Mouse (Mus musculus) hematopoietic multipotent progenitor cell, adult 10-12 weeks (in vitro differentiated cells): ENCODE results near the gene 1700042G07Rik. TPM values are rescaled to one million over a fixed set of nuclear protein-coding genes. Genes with fewer than 3 reads are reported as not detected.

Experiments
- polyA plus RNA-seq: library from polyadenylated mRNA; stranded (reverse); fragments of >175 nt; gene quantifications from 2 replicates; pipeline ENCODE4 v1.2.3, GENCODE M21; 2012; ENCODE audit warnings: low replicate concordance

Gene 1700042G07Rik
- not detected in 2 replicates for polyA plus RNA-seq

DNA sequence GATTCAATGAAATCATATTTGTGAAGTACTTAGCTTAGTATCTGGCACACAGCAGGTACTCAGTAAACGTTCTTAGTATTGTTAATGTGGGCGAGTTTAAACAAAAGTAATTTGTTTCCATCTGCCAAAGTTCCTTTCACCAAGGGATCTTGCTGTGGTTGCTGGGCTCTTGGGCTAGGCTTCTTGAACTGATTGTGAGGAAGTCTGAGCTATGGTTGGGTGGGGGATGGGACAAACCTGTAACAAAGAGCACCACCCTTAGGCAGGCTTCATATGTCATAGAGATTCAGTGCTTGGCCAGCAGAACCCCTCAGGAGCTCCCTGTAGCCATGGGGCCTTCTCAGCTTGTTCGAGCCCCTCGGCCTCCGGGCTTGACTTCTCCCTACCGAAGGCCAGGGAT, at the start of gene 1700042G07Rik, which contains the start of gene Gm49337:
TSS of gene 1700042G07Rik (plus strand) at position 301 of the 400 bp plus-strand sequence.
TSS of gene Gm49337 (plus strand) at position 313 of the 400 bp plus-strand sequence.

DNA sequence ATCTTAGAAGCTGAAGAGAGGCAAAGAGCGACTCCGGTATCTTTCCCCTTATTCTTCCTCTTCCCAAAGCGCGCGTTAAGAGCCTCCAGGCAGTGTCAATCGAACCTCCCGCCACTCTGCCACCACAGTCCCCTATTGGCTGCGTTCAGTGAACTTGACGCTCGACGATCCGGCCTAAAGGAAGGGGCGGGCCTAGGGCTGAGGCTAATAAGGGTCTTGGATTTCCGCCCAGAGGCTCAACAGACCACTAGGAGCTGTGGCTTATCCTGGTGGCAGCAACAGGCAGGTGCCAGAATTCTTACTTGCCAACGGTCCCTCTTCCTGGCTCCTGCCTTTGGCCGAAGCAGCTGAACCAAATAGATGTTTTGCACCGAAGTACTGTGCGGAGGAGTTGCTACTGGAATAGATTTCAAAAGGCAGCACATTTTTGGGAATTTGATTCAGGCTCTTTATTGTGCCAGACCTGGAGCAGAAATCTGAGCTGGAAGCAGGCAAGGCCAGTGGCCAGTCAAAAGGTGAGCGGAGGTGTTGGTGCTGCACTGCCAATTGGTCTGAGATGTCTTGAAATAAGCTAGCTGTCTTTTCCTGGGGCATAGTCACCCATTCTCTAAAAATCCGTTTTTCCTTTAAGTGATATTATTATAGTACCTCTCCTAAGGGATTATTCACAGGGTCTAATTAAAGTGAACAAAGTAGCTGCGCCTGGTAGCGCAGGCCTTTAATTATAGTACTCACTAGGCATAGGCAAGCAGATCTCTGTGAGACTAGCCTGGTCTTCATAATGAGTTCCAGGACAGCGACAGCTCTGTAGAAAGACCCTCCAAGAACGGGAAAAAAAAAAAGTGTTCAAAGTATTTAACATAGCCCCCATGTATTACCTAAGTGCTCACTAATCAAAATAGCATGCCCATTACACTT, 49.3 kb upstream of the 1700042G07Rik start, which contains the start of the genes Rad54l and Pomgnt1:
TSS of gene Rad54l (minus strand) at position 89 of the 918 bp plus-strand sequence.
TSS of gene Pomgnt1 (plus strand) at position 239 of the 918 bp plus-strand sequence.

DNA sequence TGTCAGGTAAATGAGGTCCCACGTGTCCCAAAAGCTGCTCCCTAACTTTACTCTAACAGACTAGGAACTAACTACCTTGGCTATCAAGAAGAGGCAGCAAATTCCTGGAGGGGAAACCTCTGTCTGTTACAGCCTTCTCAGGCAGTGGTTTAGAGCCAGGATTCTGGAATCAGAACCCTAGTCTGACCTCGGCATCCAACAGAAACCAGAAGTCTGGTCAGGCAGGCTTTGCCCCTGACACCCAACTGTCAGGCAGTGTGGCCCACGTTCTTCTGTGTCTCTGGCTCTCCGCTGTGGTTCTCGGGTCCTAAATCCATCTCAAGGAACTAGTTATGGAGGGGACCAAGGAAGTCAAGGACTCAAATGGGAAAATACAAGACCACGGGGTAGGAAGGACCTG, 21.9 kb upstream of the 1700042G07Rik start, which contains the start of gene Lurap1:
TSS of gene Lurap1 (minus strand) at position 101 of the 400 bp plus-strand sequence.

DNA sequence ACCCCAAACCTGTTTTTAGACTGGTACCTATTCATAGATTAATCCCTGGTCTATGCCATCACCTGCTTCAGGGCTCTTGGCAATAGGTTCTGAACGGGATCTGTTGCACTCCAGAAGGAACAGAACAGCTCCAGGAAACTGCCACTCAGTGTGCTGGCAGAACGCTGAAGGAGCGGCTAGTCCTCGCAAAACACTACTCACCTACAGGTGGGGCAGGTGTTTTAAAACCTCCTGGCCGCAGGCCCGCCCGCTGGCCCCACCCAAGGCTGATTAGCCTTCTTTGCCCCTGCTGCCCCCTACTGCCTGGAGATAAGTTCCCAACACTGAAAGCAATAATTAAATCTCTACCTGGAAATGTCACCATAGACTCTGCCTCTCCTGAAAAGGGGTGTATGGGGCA, 5.8 kb upstream of the 1700042G07Rik start, which contains the start of gene Tspan1:
TSS of gene Tspan1 (minus strand) at position 198 of the 400 bp plus-strand sequence.

DNA sequence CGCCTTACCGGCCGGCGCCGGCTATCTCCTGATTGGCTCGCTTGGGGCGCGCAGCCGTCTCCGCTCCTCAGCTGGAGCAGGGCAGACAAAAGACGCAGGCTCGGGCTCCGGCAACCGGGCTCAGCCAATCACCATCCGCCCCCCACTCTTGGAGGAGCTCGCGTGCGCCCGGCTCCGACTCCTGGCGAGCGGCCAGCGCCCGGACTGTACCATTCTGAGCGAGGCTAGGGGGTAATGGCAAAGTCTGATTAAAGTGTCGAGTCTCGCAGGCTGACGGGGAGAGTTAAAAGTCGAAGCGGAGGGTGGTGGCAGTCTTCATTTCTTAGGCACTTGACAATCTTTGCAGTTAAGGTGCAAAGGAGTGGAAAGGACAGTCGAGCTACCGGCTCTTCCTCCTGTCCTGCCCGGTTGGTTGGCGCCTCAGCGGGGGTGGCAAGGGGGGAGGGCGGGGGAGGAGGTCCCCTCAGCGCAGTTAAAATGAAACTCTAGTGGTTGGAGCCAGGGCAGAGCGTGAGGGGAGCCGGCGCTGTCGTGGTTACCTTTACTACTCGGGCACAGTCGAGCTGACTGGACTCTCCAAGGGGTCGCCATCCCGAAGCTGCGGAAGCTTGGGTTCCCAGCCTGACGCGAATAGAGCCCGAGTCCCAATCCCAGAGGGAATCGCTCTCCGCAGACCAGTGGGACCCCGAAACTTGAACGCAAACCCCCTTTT, 48.1 kb downstream of the 1700042G07Rik start, which contains the start of gene Pik3r3:
TSS of gene Pik3r3 (plus strand) at position 479 of the 712 bp plus-strand sequence.

Other genes starting within 250 kb of the 1700042G07Rik start
- gene Dmbx1, start 233.4 kb upstream of the 1700042G07Rik start, polyA plus RNA-seq: 0.04 TPM in 1 of 2 replicates, not detected in the other
- gene Faah, start 155.4 kb upstream of the 1700042G07Rik start, polyA plus RNA-seq: 38.6 and 41.0 TPM in 2 replicates
- gene Nsun4, start 119.5 kb upstream of the 1700042G07Rik start, polyA plus RNA-seq: 0.69 and 1.3 TPM in 2 replicates
- 36.9 and 46.0 TPM in 2 replicates for gene Uqcrh, start 98.3 kb upstream of the 1700042G07Rik start, polyA plus RNA-seq
- gene Lrrc41, start 98.1 kb upstream of the 1700042G07Rik start, polyA plus RNA-seq: 14.2 and 26.6 TPM in 2 replicates
- 0.15 and 0.76 TPM in 2 replicates for gene Rad54l, start 49.7 kb upstream of the 1700042G07Rik start, polyA plus RNA-seq
- gene Pomgnt1, start 49.5 kb upstream of the 1700042G07Rik start, polyA plus RNA-seq: 6.5 and 11.3 TPM in 2 replicates
- gene Lurap1, start 22.0 kb upstream of the 1700042G07Rik start, polyA plus RNA-seq: 1.2 and 3.1 TPM in 2 replicates
- gene Tspan1, start 5.8 kb upstream of the 1700042G07Rik start, polyA plus RNA-seq: not detected in 2 replicates
- not detected in 2 replicates for gene Gm49337, start within 50 bp of the 1700042G07Rik start, polyA plus RNA-seq
- gene Pik3r3, start 48.2 kb downstream of the 1700042G07Rik start, polyA plus RNA-seq: 2.2 and 4.4 TPM in 2 replicates